Mouse (Mus musculus): ENCODE results near the gene Hdgfl2. TPM values are rescaled to one million over a fixed set of nuclear protein-coding genes. Genes with fewer than 3 reads are reported as not detected.
"Not testable (repeated sequence)": the region's sequence is repeated elsewhere in the genome, so short reads cannot be mapped to it uniquely, and the experiment has no call there.

Gene Hdgfl2
- polyA plus RNA-seq, 1 experiment from 2014 or later, result 77.2 TPM

GRCm38 (mm10) chr17:56106436-56106835 lies 27.0 kb downstream of the Hdgfl2 start:
- not testable (repeated sequence) for H3K4me1 ChIP-seq (ENCODE audit: control insufficient read depth, insufficient read depth, low read length); H3K4me2 ChIP-seq; H3K27ac ChIP-seq (ENCODE audit: low read depth, low read length); H3K9me3 ChIP-seq (replicated peaks; ENCODE audit: control insufficient read depth, low read length); ATAC-seq (replicated peaks; ENCODE audit: insufficient number of reproducible peaks, low FRiP score, low TSS enrichment); H3K36me3 ChIP-seq (ENCODE audit: control insufficient read depth, insufficient read depth, low read length); H3K4me3 ChIP-seq (ENCODE audit: low read depth, low read length); H3K9ac ChIP-seq (ENCODE audit: low read depth, low read length); H3K27me3 ChIP-seq (ENCODE audit: control insufficient read depth, insufficient read depth, low read length)
- WGBS (ENCODE audit: insufficient replicate concordance), result 96% methylated on average over 4 of the region's 4 CpGs

- 55% methylated on average over 4 of the region's 4 CpGs for WGBS (ENCODE audit: insufficient replicate concordance)
- H3K27me3 ChIP-seq (ENCODE audit: control insufficient read depth, insufficient read depth, low read length), result no peaks in the 10 kb centered on the region
- no peak overlapping the region for H3K4me3 ChIP-seq (ENCODE audit: low read depth, low read length)
- no peak overlapping the region for H3K9ac ChIP-seq (ENCODE audit: low read depth, low read length)
- 0 out of 2 replicates have a peak, but pooled peaks cover 3% of the 10 kb centered on the region for H3K4me1 ChIP-seq (ENCODE audit: control insufficient read depth, insufficient read depth, low read length)
- H3K9me3 ChIP-seq (replicated peaks; ENCODE audit: control insufficient read depth, low read length), result no peaks in the 10 kb centered on the region
- ATAC-seq (replicated peaks; ENCODE audit: insufficient number of reproducible peaks, low FRiP score, low TSS enrichment), result no peak
- no peak overlapping the region for H3K27ac ChIP-seq (ENCODE audit: low read depth, low read length)
- H3K4me2 ChIP-seq, result no peak overlapping the region
- H3K36me3 ChIP-seq (ENCODE audit: control insufficient read depth, insufficient read depth, low read length), result peaks cover 6% of the 10 kb centered on the region
These were observed 27.5 kb downstream of the Hdgfl2 start for GRCm38 (mm10) chr17:56106981-56107380.

- 64% methylated on average over 2 of the region's 2 CpGs for WGBS (ENCODE audit: insufficient replicate concordance)
- Histone ChIP-seq H3K4me1 (ENCODE audit: control insufficient read depth, insufficient read depth, low read length) (0 out of 2 replicates have a peak, but pooled peaks cover 3% of the 10 kb centered on the region), H3K9ac (ENCODE audit: low read depth, low read length) (no peak overlapping the region), H3K9me3 (replicated peaks; ENCODE audit: control insufficient read depth, low read length) (no peaks in the 10 kb centered on the region), H3K27me3 (ENCODE audit: control insufficient read depth, insufficient read depth, low read length) (no peaks in the 10 kb centered on the region), H3K4me3 (ENCODE audit: low read depth, low read length) (no peak overlapping the region), H3K36me3 (ENCODE audit: control insufficient read depth, insufficient read depth, low read length) (peaks cover under 1% of the 10 kb centered on the region), H3K4me2 (no peak overlapping the region), H3K27ac (ENCODE audit: low read depth, low read length) (no peak overlapping the region)
- ATAC-seq (replicated peaks; ENCODE audit: insufficient number of reproducible peaks, low FRiP score, low TSS enrichment), result no peak
These were observed 28.3 kb downstream of the Hdgfl2 start for GRCm38 (mm10) chr17:56107736-56108135.

GRCm38 (mm10) chr17:56108334-56109044 lies 29.1 kb downstream of the Hdgfl2 start:
- Histone ChIP-seq H3K4me2 (no peak overlapping the region), H3K4me3 (ENCODE audit: low read depth, low read length) (no peak overlapping the region), H3K9ac (ENCODE audit: low read depth, low read length) (no peak overlapping the region), H3K4me1 (ENCODE audit: control insufficient read depth, insufficient read depth, low read length) (0 out of 2 replicates have a peak, but pooled peaks cover 3% of the 10 kb centered on the region), H3K27ac (ENCODE audit: low read depth, low read length) (no peak overlapping the region), H3K9me3 (replicated peaks; ENCODE audit: control insufficient read depth, low read length) (no peaks in the 10 kb centered on the region), H3K36me3 (ENCODE audit: control insufficient read depth, insufficient read depth, low read length) (no peaks in the 10 kb centered on the region; the same call in none of the 2 replicates), H3K27me3 (ENCODE audit: control insufficient read depth, insufficient read depth, low read length) (no peaks in the 10 kb centered on the region)
- WGBS (ENCODE audit: insufficient replicate concordance), result 72% methylated on average over 6 of the region's 6 CpGs
- peak; percentile 31; the same call in 1 of the 2 replicates for ATAC-seq (replicated peaks; ENCODE audit: insufficient number of reproducible peaks, low FRiP score, low TSS enrichment)

- no peak within 1 kb of the TSS for H3K27ac ChIP-seq (ENCODE audit: low read depth, low read length)
- 55% methylated on average over 10 of the region's 10 CpGs for WGBS (ENCODE audit: insufficient replicate concordance)
These were observed 30.0 kb downstream of the Hdgfl2 start, which contains the start of gene Plin4 for GRCm38 (mm10) chr17:56109219-56110051. TSS of gene Plin4 (minus strand) at chr17:56109803.

GRCm38 (mm10) chr17:56110571-56110970 lies 31.1 kb downstream of the Hdgfl2 start:
- Histone ChIP-seq H3K4me1 (ENCODE audit: control insufficient read depth, insufficient read depth, low read length) (0 out of 2 replicates have a peak, but pooled peaks cover 3% of the 10 kb centered on the region), H3K27me3 (ENCODE audit: control insufficient read depth, insufficient read depth, low read length) (no peaks in the 10 kb centered on the region), H3K9me3 (replicated peaks; ENCODE audit: control insufficient read depth, low read length) (no peaks in the 10 kb centered on the region), H3K4me3 (ENCODE audit: low read depth, low read length) (no peak overlapping the region), H3K9ac (ENCODE audit: low read depth, low read length) (no peak overlapping the region), H3K4me2 (no peak overlapping the region), H3K27ac (ENCODE audit: low read depth, low read length) (no peak overlapping the region), H3K36me3 (ENCODE audit: control insufficient read depth, insufficient read depth, low read length) (no peaks in the 10 kb centered on the region; the same call in none of the 2 replicates)
- 81% methylated on average over 4 of the region's 4 CpGs for WGBS (ENCODE audit: insufficient replicate concordance)
- no peak for ATAC-seq (replicated peaks; ENCODE audit: insufficient number of reproducible peaks, low FRiP score, low TSS enrichment)

More at GRCm38 (mm10) chr17:56109219-56110051, 30.0 kb downstream of the Hdgfl2 start, which contains the start of gene Plin4:
- 0 out of 2 replicates have a peak, but pooled peaks have one; percentile 15 for ATAC-seq (replicated peaks; ENCODE audit: insufficient number of reproducible peaks, low FRiP score, low TSS enrichment)
- Histone ChIP-seq H3K4me3 (ENCODE audit: low read depth, low read length) (no peak within 1 kb of the TSS), H3K9me3 (replicated peaks; ENCODE audit: control insufficient read depth, low read length) (no peaks in the 10 kb centered on the region), H3K27me3 (ENCODE audit: control insufficient read depth, insufficient read depth, low read length) (no peaks in the 10 kb centered on the region), H3K4me1 (ENCODE audit: control insufficient read depth, insufficient read depth, low read length) (0 out of 2 replicates have a peak, but pooled peaks cover 3% of the 10 kb centered on the region), H3K36me3 (ENCODE audit: control insufficient read depth, insufficient read depth, low read length) (no peaks in the 10 kb centered on the region; the same call in none of the 2 replicates), H3K4me2 (no peak within 1 kb of the TSS), H3K9ac (ENCODE audit: low read depth, low read length) (no peak within 1 kb of the TSS)

- H3K4me2 ChIP-seq, result no peak overlapping the region
These were observed 31.6 kb downstream of the Hdgfl2 start for GRCm38 (mm10) chr17:56111021-56111420.

GRCm38 (mm10) chr17:56111864-56112263 lies 32.4 kb downstream of the Hdgfl2 start:
- Histone ChIP-seq H3K9ac (ENCODE audit: low read depth, low read length) (no peak overlapping the region), H3K4me1 (ENCODE audit: control insufficient read depth, insufficient read depth, low read length) (0 out of 2 replicates have a peak, but pooled peaks cover 3% of the 10 kb centered on the region), H3K27ac (ENCODE audit: low read depth, low read length) (no peak overlapping the region), H3K4me3 (ENCODE audit: low read depth, low read length) (no peak overlapping the region), H3K27me3 (ENCODE audit: control insufficient read depth, insufficient read depth, low read length) (peaks cover 13% of the 10 kb centered on the region), H3K36me3 (ENCODE audit: control insufficient read depth, insufficient read depth, low read length) (no peaks in the 10 kb centered on the region; the same call in none of the 2 replicates), H3K4me2 (no peak overlapping the region), H3K9me3 (replicated peaks; ENCODE audit: control insufficient read depth, low read length) (no peaks in the 10 kb centered on the region)
- 45% methylated on average over 5 of the region's 5 CpGs for WGBS (ENCODE audit: insufficient replicate concordance)
- no peak for ATAC-seq (replicated peaks; ENCODE audit: insufficient number of reproducible peaks, low FRiP score, low TSS enrichment)

More at GRCm38 (mm10) chr17:56111021-56111420, 31.6 kb downstream of the Hdgfl2 start:
- peaks cover 4% of the 10 kb centered on the region; the same call in 1 of the 2 replicates for H3K27me3 ChIP-seq (ENCODE audit: control insufficient read depth, insufficient read depth, low read length)
- ATAC-seq (replicated peaks; ENCODE audit: insufficient number of reproducible peaks, low FRiP score, low TSS enrichment), result no peak
- H3K4me1 ChIP-seq (ENCODE audit: control insufficient read depth, insufficient read depth, low read length), result 0 out of 2 replicates have a peak, but pooled peaks cover 3% of the 10 kb centered on the region
- WGBS (ENCODE audit: insufficient replicate concordance), result 93% methylated on average over 1 of the region's 1 CpGs
- H3K9ac ChIP-seq (ENCODE audit: low read depth, low read length), result no peak overlapping the region
- H3K9me3 ChIP-seq (replicated peaks; ENCODE audit: control insufficient read depth, low read length), result no peaks in the 10 kb centered on the region
- no peak overlapping the region for H3K4me3 ChIP-seq (ENCODE audit: low read depth, low read length)
- H3K36me3 ChIP-seq (ENCODE audit: control insufficient read depth, insufficient read depth, low read length), result no peaks in the 10 kb centered on the region; the same call in none of the 2 replicates
- no peak overlapping the region for H3K27ac ChIP-seq (ENCODE audit: low read depth, low read length)
